Mouse (Mus musculus): ENCODE data around the gene Slc25a20.
"Not testable (repeated sequence)": the region's sequence is repeated elsewhere in the genome, so short reads cannot be mapped to it uniquely, and the experiment has no call there.

Gene Slc25a20

DNA sequence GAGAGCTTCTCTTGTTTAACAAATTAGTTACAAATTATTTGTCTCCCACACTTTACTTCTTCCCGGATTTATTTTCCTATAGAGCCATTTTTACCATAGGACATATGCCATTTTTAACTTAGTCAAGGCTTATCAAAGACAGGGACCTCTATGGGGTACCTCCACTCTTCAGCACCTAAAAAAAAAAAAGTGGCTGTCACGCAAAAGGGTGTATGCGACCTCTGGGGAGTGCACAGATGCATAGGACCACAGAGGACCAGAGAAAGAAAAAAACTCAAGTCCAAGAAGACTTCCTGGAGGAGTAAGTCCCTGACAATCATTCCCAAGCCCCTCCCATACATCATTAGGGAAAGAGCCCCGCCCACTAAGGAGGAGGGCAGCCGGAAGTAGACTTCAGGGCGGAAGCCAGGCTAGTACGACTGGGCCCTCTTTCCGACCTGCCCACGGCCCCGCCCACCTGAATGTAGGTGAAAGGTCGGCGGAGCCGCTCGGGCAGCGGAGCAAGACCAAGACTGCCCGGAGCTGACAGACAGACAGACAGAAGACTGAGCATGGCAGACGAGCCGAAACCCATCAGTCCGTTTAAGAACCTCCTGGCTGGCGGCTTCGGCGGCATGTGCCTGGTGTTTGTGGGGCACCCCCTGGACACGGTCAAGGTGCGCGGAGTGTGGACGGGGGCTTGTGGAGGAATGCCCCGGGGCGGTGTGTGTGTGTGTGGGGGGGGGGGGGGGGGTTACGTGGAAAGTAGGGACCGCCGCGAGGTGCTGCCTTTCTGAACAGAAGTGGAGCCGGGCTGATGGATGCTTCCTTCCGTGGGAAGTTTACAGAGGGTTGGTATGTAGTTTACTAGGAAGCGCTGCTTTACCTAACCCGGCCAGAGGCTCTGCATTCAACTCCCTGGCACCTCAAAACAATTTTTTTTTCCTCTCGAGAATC is at the start of gene Slc25a20:
TSS of gene Slc25a20 (plus strand) at position 412 of the 936 bp plus-strand sequence.
- in situ Hi-C loops (cut with MboI, MseI): loop anchor here in 1 of 2 experiments (10.0 kb wide), 1 partner anchor 1777 kb away; the partner anchor contains the start of gene Rbm15b

DNA sequence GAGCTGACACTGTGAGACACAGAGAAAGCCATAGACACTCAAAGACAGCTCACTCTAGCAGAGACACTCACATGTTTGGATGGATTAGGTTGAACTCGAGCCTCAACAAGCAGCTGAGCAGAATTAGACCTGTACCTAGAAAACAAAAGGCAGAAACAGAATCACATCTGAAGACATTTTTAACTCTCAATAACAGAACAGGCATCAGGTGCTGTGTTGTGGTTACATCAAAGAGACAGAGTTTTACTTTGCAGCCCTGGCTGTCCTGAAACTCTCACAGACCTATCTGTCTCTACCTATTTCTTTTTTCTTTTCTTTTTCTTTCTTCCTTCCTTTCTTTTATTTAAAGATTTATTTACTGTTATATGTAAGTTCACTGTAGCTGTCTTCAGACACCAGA is 44.6 kb upstream of the Slc25a20 start:
- in situ Hi-C loops (cut with MboI, MseI): no loop called here

- in situ Hi-C loops (cut with MboI, MseI): no loop called here
Observed at GRCm38 (mm10) chr9:108626498-108626897, 35.4 kb upstream of the Slc25a20 start.

DNA sequence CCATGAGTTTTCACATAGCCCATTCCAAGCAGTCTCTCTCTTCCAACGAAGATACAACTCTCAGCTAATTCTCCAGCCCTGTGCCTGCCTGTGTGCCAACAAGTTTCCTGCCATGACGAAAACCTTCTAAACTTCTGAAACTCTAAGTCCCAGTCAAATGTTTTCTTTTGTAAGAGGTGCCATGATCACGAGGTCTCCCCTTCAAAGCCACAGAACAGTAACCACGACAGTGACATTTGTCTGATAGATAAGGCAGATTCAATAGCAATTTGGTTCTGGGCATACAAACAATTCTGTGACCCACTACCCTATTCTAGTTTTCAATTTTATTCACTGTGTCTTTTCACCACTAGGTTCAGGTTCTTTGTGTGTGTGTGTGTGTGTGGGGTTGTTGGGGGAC is 33.7 kb upstream of the Slc25a20 start:
- in situ Hi-C loops (cut with MboI, MseI): no loop called here

GRCm38 (mm10) chr9:108630683-108631082 is 31.2 kb upstream of the Slc25a20 start:
- in situ Hi-C loops (cut with MboI, MseI): no loop called here

- in situ Hi-C loops (cut with MboI, MseI): no loop called here
Observed at GRCm38 (mm10) chr9:108631631-108632256, 30.1 kb upstream of the Slc25a20 start.

- in situ Hi-C loops (cut with MboI, MseI): no loop called here
Observed at GRCm38 (mm10) chr9:108632375-108632774, 29.5 kb upstream of the Slc25a20 start.

DNA sequence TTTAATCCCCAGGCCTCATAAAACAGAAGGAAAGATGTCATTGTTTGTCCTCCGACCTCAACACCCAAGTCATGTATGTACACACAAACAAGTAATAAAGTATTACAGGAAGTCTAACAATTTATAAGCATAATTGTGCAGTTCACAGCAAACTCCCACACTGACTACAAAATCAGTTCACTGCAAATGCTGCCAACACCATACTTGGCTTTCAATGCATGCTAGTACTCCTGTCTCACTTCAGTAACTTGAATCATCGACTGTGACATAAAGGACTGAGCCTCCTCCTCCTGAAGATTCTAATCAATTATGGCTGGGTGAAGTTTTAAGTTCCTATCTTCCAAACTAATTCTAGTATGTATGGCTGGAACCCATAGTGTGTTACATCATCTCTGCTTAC is 28.0 kb upstream of the Slc25a20 start:
- in situ Hi-C loops (cut with MboI, MseI): no loop called here

DNA sequence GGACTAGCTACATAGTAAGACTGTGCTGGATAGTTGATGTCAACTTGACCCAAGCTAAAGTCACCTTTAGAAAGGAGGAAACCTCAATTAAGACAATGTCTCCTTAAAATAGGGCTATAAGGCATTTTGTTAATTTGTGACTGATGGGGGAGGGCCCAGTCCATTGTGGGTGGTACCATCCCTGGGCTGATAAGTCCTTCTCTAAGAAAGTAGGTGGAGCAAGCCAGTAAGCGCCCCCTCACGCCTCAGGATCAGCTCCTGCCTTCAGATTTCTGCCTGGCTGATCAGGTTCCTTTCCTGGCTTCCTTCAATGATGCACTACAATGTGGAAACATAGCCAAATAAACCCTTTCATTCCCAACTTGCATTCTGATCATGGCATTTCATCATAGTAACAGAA is 26.5 kb upstream of the Slc25a20 start:
- in situ Hi-C loops (cut with MboI, MseI): no loop called here

- in situ Hi-C loops (cut with MboI, MseI): no loop called here
Observed at GRCm38 (mm10) chr9:108639825-108640224, 22.1 kb upstream of the Slc25a20 start.

- in situ Hi-C loops (cut with MboI, MseI): no loop called here
Observed at GRCm38 (mm10) chr9:108648166-108648565, 13.7 kb upstream of the Slc25a20 start.

DNA sequence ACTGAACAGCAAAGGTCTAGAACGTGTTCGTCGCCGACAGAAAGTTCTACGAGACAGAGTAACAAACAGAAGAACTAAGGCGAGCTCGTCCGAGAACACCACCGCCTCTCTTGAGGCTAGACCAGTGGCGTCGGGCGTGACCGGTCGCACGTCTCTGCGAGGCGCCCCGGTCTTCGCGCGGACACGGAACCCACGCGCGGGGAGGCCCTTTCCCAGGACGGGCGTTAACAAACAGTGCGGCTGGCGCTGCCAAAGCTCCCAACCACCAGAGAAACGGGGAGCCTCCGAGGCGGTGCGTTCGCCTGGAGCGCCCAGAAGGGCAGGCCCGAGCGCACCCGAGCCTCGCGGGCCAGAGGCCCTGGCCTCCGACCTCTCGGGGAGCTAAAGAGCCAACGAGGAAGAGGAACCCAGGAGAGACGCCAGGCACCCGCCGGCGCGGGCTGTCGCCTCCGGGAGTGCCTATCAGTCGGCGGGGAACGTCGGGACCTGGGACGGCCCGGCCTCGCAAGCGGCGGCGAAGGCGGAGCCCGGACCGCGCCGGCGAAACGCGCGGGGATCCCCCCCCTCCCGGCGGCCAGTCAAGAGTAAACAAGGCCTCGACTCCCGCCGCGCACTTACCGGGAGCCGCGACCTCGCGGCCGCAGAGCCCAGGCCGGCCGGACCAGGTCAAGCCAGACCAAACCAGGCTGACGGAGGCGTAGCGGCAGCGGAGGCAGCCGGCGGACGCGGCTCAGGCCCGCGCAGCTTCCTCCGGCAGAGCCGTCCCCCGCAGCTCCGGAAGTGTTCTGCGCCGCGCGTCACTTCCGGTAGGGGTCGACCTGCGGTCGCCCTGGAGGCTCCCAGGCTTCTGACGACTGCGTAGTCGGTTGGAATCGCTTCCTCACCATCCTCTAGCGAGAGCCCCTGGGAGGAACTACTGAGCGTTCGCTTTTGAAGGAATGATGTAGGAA is 13.0 kb upstream of the Slc25a20 start, which contains the start of gene Arih2:
TSS of gene Arih2 (minus strand) at position 776 of the 950 bp plus-strand sequence.
- in situ Hi-C loops (cut with MboI, MseI): no loop called here

GRCm38 (mm10) chr9:108649561-108650440 is 12.1 kb upstream of the Slc25a20 start:
- in situ Hi-C loops (cut with MboI, MseI): loop anchor here in 1 of 2 experiments (5.0 kb wide), 1 partner anchor 402 kb away; no protein-coding TSS in a partner anchor

- in situ Hi-C loops (cut with MboI, MseI): loop anchor here in 1 of 2 experiments (5.0 kb wide), 1 partner anchor 397 kb away; no protein-coding TSS in a partner anchor
Observed at GRCm38 (mm10) chr9:108654566-108655464, 7.1 kb upstream of the Slc25a20 start.

DNA sequence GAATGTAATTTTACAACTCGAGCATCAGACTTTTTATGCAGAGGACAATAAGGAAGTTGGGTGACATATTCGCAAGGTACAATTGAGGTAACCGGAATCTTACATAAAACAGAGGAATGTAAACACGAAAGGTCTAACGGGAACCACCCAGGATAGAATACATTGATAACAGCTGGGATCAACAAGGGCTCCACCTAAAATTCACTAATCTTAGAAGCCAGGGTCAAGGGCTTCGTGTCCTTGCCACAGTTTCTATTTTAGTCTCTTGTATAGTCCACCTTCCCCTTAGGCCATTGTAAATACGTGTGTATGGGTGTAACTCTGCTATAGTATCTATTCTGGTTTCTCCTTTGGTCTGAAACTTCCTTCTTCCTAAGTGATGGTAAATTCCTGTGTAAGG is 6.0 kb upstream of the Slc25a20 start:
- in situ Hi-C loops (cut with MboI, MseI): not testable (repeated sequence)

DNA sequence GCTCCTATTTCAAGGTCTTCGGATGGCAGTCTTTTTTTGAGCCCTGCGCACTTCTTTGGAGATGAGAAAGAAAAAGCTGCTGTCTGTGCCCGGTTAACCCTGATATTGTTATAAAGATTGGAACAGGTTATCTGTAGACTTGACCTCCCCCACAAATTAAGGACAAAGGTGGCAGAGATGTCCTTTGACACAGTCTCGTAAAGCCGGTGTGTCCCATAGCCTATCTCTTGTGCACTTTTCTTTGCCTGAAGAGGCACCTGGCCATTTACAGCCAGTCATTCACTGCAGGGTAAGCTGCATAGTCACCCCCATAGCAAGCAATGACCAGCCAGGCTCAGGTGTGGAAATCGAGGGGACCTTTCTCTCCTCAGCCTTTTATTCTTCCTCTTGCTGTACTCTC is 772 bp downstream of the Slc25a20 start:
- in situ Hi-C loops (cut with MboI, MseI): loop anchor here in 1 of 2 experiments (10.0 kb wide), 1 partner anchor 1778 kb away; the partner anchor contains the start of gene Rbm15b

- in situ Hi-C loops (cut with MboI, MseI): loop anchor here (10.0 kb wide), 2 partner anchors 245 to 1785 kb away; partner anchors contain the start of genes Rbm15b (in 1 of the 2) and Tmem89 (in 1 of the 2)
Observed at GRCm38 (mm10) chr9:108669875-108670274, 8.0 kb downstream of the Slc25a20 start.

DNA sequence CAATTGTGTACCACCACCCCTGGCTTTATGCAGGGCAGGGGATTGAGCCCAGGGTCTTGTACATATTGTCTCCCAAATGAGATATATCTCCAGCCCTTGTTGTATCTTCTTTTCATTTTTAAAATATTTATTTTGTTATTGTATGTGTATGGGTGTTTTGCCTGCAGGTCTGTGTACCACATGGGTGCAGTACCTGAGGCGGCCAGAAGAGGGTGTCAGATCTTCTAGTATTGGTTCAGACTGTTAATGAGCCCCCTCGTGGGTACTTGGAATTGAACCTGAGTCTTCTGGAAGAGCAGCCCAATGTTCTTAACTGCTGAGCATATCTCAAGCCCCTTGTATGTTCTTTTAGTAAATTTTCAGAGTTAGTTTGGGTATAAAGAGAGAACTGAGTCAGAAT is 11.3 kb downstream of the Slc25a20 start:
- in situ Hi-C loops (cut with MboI, MseI): loop anchor here in 1 of 2 experiments (10.0 kb wide), 1 partner anchor 242 kb away; the partner anchor contains the start of gene Tmem89

DNA sequence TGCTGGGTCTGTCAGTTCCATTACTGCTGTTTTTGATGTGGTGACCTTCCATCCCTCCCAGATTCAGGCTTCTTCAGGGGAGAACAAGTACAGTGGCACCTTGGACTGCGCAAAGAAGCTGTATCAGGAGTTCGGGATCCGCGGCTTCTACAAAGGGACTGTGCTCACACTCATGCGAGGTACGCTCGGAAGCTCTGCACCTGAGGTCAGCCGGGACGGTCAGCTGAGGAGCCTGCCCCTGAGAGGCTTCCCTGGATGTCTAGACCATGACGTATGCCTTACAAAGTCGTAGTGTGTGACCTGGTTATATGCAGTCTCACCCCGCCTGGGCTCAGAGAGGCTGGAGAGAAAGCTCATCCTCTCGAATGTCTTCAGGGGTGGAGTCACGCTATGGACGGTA is 18.1 kb downstream of the Slc25a20 start:
- in situ Hi-C loops (cut with MboI, MseI): no loop called here

All from T-helper 17 cell (primary cell).